Mouse (Mus musculus) limb, embryonic 10.5 days (tissue): Measurements from ENCODE around the gene 4930578C19Rik. TPM values are rescaled to one million over a fixed set of nuclear protein-coding genes. Genes with fewer than 3 reads are reported as not detected.
"Not testable (repeated sequence)": the region's sequence is repeated elsewhere in the genome, so short reads cannot be mapped to it uniquely, and the experiment has no call there.

ENCODE experiments used
- DNase-seq: peaks from one replicate; pipeline ENCODE4 v3.0.0-alpha.2; 2017; ENCODE audit warnings: low spot score
- H3K27ac ChIP-seq: fragments of 300-500 bp; sonication (generic); 2 replicates; pipeline ENCODE4 v1.5.1; 2016; ENCODE audit warnings: mild to moderate bottlenecking
- H3K27me3 ChIP-seq: fragments of 300-500 bp; sonication (generic); 2 replicates; pipeline ENCODE4 v1.6.1; 2016; ENCODE audit warnings: low read depth, mild to moderate bottlenecking; ENCODE audit not compliant: poor library complexity, severe bottlenecking
- H3K36me3 ChIP-seq: fragments of 300-500 bp; sonication (generic); 2 replicates; pipeline ENCODE4 v1.6.1; 2016; ENCODE audit warnings: mild to moderate bottlenecking, moderate library complexity
- H3K4me1 ChIP-seq: fragments of 300-500 bp; sonication (generic); 2 replicates; pipeline ENCODE4 v1.6.1; 2016
- H3K4me3 ChIP-seq: fragments of 300-500 bp; sonication (generic); 2 replicates; pipeline ENCODE4 v1.5.1; 2016; ENCODE audit warnings: mild to moderate bottlenecking, moderate library complexity
- H3K9me3 ChIP-seq: fragments of 300-500 bp; sonication (generic); replicated peaks from 2 replicates; pipeline ENCODE4 v1.6.1; 2016; ENCODE audit warnings: mild to moderate bottlenecking
- WGBS: fragments of 180-500 bp; shearing (Covaris S2); methylation state at CpG from one replicate; pipeline ENCODE4 v1.1.7; 2016; 5-methylcytosine and 5-hydroxymethylcytosine counted together
- polyA plus RNA-seq: library from polyadenylated mRNA; unstranded; fragments of >200 nt; fragmentation: Nextera tagmentation; extraction: Ambion mirVana; gene quantifications from 2 replicates; pipeline ENCODE4 v1.2.1, GENCODE M21; 2016

The 4930578C19Rik gene
- polyA plus RNA-seq, 1 experiment from 2014 or later = 0.59 TPM

DNA sequence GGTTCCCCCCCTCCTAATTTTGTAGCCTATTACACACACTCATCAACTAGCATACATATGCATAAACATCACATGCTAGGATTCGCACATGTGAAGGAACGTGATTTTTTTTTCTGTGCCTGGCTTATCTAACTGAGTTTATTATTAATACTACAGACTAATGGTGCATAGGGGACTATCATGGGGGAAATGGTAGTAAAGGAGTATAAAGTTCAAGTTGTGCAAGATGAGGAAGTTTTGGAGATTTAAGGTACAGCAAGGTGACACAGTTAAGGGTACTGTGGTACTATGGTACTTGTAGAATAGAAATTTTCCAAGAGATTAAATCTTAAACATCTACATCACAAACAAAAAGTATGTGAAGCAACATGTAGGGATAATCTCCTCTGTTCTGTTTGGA is 64.5 kb downstream of the 4930578C19Rik start:
- Histone ChIP-seq H3K36me3 (no peaks in the 10 kb centered on the region), H3K4me1 (no peaks in the 10 kb centered on the region), H3K9me3 (no peaks in the 10 kb centered on the region), H3K27me3 (no peaks in the 10 kb centered on the region), H3K4me3 (no peak overlapping the region), H3K27ac (no peak overlapping the region)
- 90% methylated on average over 2 of the region's 2 CpGs for WGBS
- no peak for DNase-seq

DNA sequence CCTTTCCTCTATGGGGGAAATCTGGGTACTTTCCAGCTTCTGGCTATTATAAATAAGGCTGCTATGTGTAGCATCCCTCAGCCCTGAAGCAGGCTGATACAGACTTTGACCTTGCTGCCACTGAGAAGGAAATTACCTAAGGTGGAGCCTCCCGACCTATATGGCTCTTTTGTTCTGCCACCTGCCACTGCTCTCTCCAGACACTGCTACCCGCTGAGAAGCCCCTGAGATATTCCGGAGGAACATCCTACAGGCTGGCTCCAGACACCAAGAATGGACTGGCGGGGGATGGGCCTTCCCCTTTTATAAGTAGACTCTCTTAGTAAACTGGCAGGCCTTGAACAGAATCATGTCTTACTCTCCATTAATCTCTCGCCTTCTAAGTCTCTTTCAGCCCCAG is 77.0 kb downstream of the 4930578C19Rik start:
- not testable (repeated sequence) for DNase-seq, H3K4me3 ChIP-seq, H3K9me3 ChIP-seq, H3K4me1 ChIP-seq, H3K36me3 ChIP-seq, H3K27me3 ChIP-seq, H3K27ac ChIP-seq
- 82% methylated on average over 5 of the region's 5 CpGs for WGBS
